Mouse (Mus musculus): ENCODE measurements at regions not wholly inside any gene's neighbourhood (a gene's known extent, or its start where the extent isn't known, plus 50 kb on each side); places are given as distances from the start of the nearest gene placed in this dataset.

- H3K9me3 ChIP-seq (ENCODE audit: control insufficient read depth, low read length), result no peaks in the 10 kb centered on the region
- 90% methylated on average over 2 of the region's 2 CpGs for WGBS
- H3K27me3 ChIP-seq (ENCODE audit: control insufficient read depth, insufficient read depth, low read length), result no peaks in the 10 kb centered on the region
- ATAC-seq (ENCODE audit: low read depth), result no peak
- H3K4me2 ChIP-seq (ENCODE audit: low read depth, low read length), result no peak overlapping the region
- no peak overlapping the region for H3K4me3 ChIP-seq (ENCODE audit: low read depth, low read length)
- H3K27ac ChIP-seq (ENCODE audit: low read depth, low read length), result no peak overlapping the region
- H3K36me3 ChIP-seq (ENCODE audit: control insufficient read depth, insufficient read depth, low read length), result no peaks in the 10 kb centered on the region
- no peaks in the 10 kb centered on the region for H3K4me1 ChIP-seq (ENCODE audit: control insufficient read depth, insufficient read depth, low read length)
- H3K9ac ChIP-seq (replicated peaks; ENCODE audit: low read depth, low read length), result no peak overlapping the region
Measured at GRCm38 (mm10) chr2:72843610-72844009, 136.6 kb downstream of the Sp3 start.

GRCm38 (mm10) chr2:72849441-72850192, 130.6 kb downstream of the Sp3 start:
- 67% methylated on average over 12 of the region's 12 CpGs for WGBS

DNA sequence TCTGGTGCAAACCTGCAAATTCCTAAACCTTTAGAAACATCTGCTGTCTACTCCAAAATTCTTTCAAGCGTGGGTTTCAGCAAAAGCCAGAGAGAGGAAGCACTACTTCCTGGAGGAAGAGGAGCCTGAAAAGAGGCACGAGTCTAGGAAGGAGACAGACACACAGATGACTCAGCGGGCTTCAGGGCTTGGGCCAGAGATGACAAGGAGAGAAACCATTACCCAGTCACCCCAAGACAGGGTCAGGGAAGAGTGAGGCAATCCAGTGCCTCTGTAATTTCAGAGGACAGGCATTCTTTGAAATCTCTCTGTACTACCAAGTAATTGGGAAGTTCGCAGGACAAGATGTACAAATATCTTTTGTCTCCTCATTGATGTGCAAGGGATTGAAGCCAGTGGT, 127.7 kb downstream of the Sp3 start:
- Histone ChIP-seq H3K27ac (ENCODE audit: low read depth, low read length) (no peak overlapping the region), H3K9ac (replicated peaks; ENCODE audit: low read depth, low read length) (no peak overlapping the region), H3K27me3 (ENCODE audit: control insufficient read depth, insufficient read depth, low read length) (no peaks in the 10 kb centered on the region), H3K4me2 (ENCODE audit: low read depth, low read length) (no peak overlapping the region), H3K4me1 (ENCODE audit: control insufficient read depth, insufficient read depth, low read length) (no peaks in the 10 kb centered on the region), H3K4me3 (ENCODE audit: low read depth, low read length) (no peak overlapping the region), H3K36me3 (ENCODE audit: control insufficient read depth, insufficient read depth, low read length) (no peaks in the 10 kb centered on the region), H3K9me3 (ENCODE audit: control insufficient read depth, low read length) (no peaks in the 10 kb centered on the region)
- WGBS, result 91% methylated on average over 4 of the region's 4 CpGs
- no peak for ATAC-seq (ENCODE audit: low read depth)

More at GRCm38 (mm10) chr2:72849441-72850192, 130.6 kb downstream of the Sp3 start:
- no peaks in the 10 kb centered on the region for H3K36me3 ChIP-seq (ENCODE audit: control insufficient read depth, insufficient read depth, low read length)
- no peak overlapping the region for H3K27ac ChIP-seq (ENCODE audit: low read depth, low read length)
- no peaks in the 10 kb centered on the region for H3K27me3 ChIP-seq (ENCODE audit: control insufficient read depth, insufficient read depth, low read length)
- H3K4me1 ChIP-seq (ENCODE audit: control insufficient read depth, insufficient read depth, low read length), result no peaks in the 10 kb centered on the region
- H3K4me2 ChIP-seq (ENCODE audit: low read depth, low read length), result no peak overlapping the region
- no peaks in the 10 kb centered on the region for H3K9me3 ChIP-seq (ENCODE audit: control insufficient read depth, low read length)
- H3K9ac ChIP-seq (replicated peaks; ENCODE audit: low read depth, low read length), result no peak overlapping the region
- no peak for ATAC-seq (ENCODE audit: low read depth)
- H3K4me3 ChIP-seq (ENCODE audit: low read depth, low read length), result no peak overlapping the region

- no peak overlapping the region for H3K4me2 ChIP-seq (ENCODE audit: low read depth, low read length)
- WGBS, result 86% methylated on average over 11 of the region's 11 CpGs
- ATAC-seq (ENCODE audit: low read depth), result no peak
Measured at GRCm38 (mm10) chr2:72855276-72855970, 124.8 kb downstream of the Sp3 start.

GRCm38 (mm10) chr2:72855971-72856755, 124.1 kb downstream of the Sp3 start:
- H3K27ac ChIP-seq (ENCODE audit: low read depth, low read length), result no peak overlapping the region
- no peaks in the 10 kb centered on the region for H3K9me3 ChIP-seq (ENCODE audit: control insufficient read depth, low read length)
- no peaks in the 10 kb centered on the region for H3K4me1 ChIP-seq (ENCODE audit: control insufficient read depth, insufficient read depth, low read length)
- no peak overlapping the region for H3K4me2 ChIP-seq (ENCODE audit: low read depth, low read length)
- 84% methylated on average over 13 of the region's 13 CpGs for WGBS
- no peak overlapping the region for H3K9ac ChIP-seq (replicated peaks; ENCODE audit: low read depth, low read length)
- ATAC-seq (ENCODE audit: low read depth), result no peak
- no peaks in the 10 kb centered on the region for H3K36me3 ChIP-seq (ENCODE audit: control insufficient read depth, insufficient read depth, low read length)
- H3K4me3 ChIP-seq (ENCODE audit: low read depth, low read length), result no peak overlapping the region
- H3K27me3 ChIP-seq (ENCODE audit: control insufficient read depth, insufficient read depth, low read length), result no peaks in the 10 kb centered on the region

More at GRCm38 (mm10) chr2:72855276-72855970, 124.8 kb downstream of the Sp3 start:
- Histone ChIP-seq H3K27ac (ENCODE audit: low read depth, low read length) (no peak overlapping the region), H3K9ac (replicated peaks; ENCODE audit: low read depth, low read length) (no peak overlapping the region), H3K4me1 (ENCODE audit: control insufficient read depth, insufficient read depth, low read length) (no peaks in the 10 kb centered on the region), H3K9me3 (ENCODE audit: control insufficient read depth, low read length) (no peaks in the 10 kb centered on the region), H3K27me3 (ENCODE audit: control insufficient read depth, insufficient read depth, low read length) (no peaks in the 10 kb centered on the region), H3K4me3 (ENCODE audit: low read depth, low read length) (no peak overlapping the region), H3K36me3 (ENCODE audit: control insufficient read depth, insufficient read depth, low read length) (no peaks in the 10 kb centered on the region)

DNA sequence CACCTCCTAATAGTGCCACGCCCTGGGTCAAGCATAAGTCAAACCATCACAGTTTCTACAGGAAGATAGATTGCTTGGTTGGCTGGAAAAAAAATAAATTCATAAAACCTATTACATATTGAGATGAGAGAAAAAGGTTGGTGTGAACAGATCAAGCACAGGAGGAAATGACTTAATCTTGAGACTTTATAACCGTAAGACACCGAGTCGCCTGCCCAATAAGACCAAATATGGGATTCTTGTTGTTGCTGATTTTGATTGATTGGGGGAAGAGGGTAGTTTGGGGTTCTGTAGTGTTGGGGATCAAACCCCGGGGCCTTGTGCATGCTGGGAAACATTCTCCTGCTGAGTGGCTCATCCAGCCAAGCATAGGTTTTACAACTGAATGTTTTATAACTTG, 122.9 kb downstream of the Sp3 start:
- Histone ChIP-seq H3K36me3 (ENCODE audit: control insufficient read depth, insufficient read depth, low read length) (no peaks in the 10 kb centered on the region), H3K4me1 (ENCODE audit: control insufficient read depth, insufficient read depth, low read length) (no peaks in the 10 kb centered on the region), H3K9ac (replicated peaks; ENCODE audit: low read depth, low read length) (no peak overlapping the region), H3K27ac (ENCODE audit: low read depth, low read length) (no peak overlapping the region), H3K27me3 (ENCODE audit: control insufficient read depth, insufficient read depth, low read length) (no peaks in the 10 kb centered on the region), H3K4me2 (ENCODE audit: low read depth, low read length) (no peak overlapping the region), H3K9me3 (ENCODE audit: control insufficient read depth, low read length) (no peaks in the 10 kb centered on the region), H3K4me3 (ENCODE audit: low read depth, low read length) (no peak overlapping the region)
- WGBS, result 96% methylated on average over 5 of the region's 5 CpGs
- ATAC-seq (ENCODE audit: low read depth), result no peak

DNA sequence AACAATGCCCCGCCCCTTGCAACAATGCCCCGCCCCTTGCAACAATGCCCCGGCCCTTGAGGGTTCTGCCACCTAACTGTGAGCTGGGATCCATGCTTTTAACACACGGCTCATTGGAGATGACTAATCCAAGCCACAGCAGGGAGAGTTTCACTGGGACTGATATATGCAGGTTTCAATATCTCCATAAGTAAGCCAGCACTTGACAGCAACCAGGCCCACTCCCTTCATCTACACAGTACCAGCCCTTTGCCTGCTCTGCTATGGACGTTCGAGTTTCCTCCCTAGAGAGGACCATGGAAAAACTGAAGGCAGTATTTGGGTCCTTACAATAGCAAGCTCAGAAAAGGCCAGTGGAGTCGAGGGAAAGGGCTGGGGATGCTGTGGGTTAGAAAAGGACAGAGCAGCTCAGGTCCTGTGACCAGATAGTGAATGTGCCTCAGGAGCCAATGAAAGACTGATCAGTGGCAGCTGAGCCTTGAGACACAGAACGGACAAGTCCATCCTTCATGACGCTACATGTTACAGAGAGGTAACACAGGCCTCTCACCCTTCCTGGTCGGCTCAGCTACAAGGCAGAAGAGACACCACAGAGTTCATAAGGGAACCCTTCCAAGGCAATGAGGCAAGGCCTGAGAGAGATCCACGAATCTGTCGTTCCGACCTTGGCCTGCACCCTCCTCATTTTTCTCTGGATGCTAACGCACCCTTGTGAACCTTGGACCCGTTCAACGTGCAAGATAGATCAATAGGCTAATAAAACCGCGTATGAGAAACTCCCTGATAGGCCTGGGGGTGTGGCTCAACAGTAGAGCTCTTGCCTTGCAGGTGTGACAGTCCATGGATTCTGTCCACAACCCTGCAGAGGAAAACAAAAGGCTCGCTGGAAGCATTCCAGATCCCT, 114.5 kb downstream of the Sp3 start:
- H3K9ac ChIP-seq (replicated peaks; ENCODE audit: low read depth, low read length), result no peak overlapping the region
- no peak overlapping the region for H3K27ac ChIP-seq (ENCODE audit: low read depth, low read length)
- no peak overlapping the region for H3K4me2 ChIP-seq (ENCODE audit: low read depth, low read length)
- H3K4me3 ChIP-seq (ENCODE audit: low read depth, low read length), result no peak overlapping the region
- no peak for ATAC-seq (ENCODE audit: low read depth)
- H3K9me3 ChIP-seq (ENCODE audit: control insufficient read depth, low read length), result no peaks in the 10 kb centered on the region
- no peaks in the 10 kb centered on the region for H3K27me3 ChIP-seq (ENCODE audit: control insufficient read depth, insufficient read depth, low read length)
- WGBS, result 59% methylated on average over 19 of the region's 19 CpGs
- peaks cover 3% of the 10 kb centered on the region; the same call in 1 of the 2 replicates for H3K4me1 ChIP-seq (ENCODE audit: control insufficient read depth, insufficient read depth, low read length)
- no peaks in the 10 kb centered on the region for H3K36me3 ChIP-seq (ENCODE audit: control insufficient read depth, insufficient read depth, low read length)

- ATAC-seq (ENCODE audit: low read depth), result no peak
- no peak overlapping the region for H3K4me3 ChIP-seq (ENCODE audit: low read depth, low read length)
- 65% methylated on average over 2 of the region's 2 CpGs for WGBS
- H3K4me1 ChIP-seq (ENCODE audit: control insufficient read depth, insufficient read depth, low read length), result peaks cover 3% of the 10 kb centered on the region; the same call in 1 of the 2 replicates
- no peaks in the 10 kb centered on the region for H3K36me3 ChIP-seq (ENCODE audit: control insufficient read depth, insufficient read depth, low read length)
- H3K9ac ChIP-seq (replicated peaks; ENCODE audit: low read depth, low read length), result no peak overlapping the region
- no peaks in the 10 kb centered on the region for H3K9me3 ChIP-seq (ENCODE audit: control insufficient read depth, low read length)
- no peak overlapping the region for H3K27ac ChIP-seq (ENCODE audit: low read depth, low read length)
- no peaks in the 10 kb centered on the region for H3K27me3 ChIP-seq (ENCODE audit: control insufficient read depth, insufficient read depth, low read length)
- no peak overlapping the region for H3K4me2 ChIP-seq (ENCODE audit: low read depth, low read length)
Measured at GRCm38 (mm10) chr2:72866366-72866688, 113.9 kb downstream of the Sp3 start.
